7 mouse cellular contexts compared by ENCODE assay signal in the genomic region with DNA sequence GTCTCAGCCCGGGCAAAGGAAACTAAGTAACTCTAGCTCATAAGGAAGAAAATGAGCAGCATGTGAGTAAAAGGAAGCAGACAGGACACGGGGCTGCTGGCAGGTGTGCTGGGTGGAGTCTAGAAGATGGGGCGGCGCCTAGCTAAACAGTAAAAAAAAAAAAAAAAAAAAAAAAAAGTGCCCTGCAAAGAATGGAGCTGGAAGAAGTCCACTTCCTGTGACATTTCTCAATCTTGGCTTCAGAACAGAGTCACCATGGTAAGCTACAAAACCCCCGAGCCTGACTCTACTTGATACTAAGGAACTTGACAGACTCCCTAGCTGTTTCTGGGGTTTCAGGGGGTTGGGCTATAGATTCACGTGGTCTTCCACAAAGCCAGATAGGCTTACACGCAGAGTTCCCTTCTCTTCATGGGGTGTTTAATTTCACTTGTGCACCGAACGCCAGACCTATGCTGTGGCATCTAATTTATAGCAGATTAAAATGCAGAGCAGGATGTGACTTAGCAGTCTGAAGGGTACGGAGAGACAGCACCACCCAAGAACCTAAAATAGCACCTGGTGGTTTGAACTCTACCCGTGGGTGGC.
DNase-seq lines count a peak whose midpoint lies in the region; ATAC-seq lines count a peak whose summit lies in the region.

No protein-coding gene starts in this region.

- ATAC-seq in granulocyte monocyte progenitor cell, adult 5-6 weeks (replicated peaks; ENCODE audit: poor library complexity, severe bottlenecking) = peak; percentile 52
- ATAC-seq in megakaryocyte, adult 5-6 weeks (ENCODE audit: poor library complexity, severe bottlenecking) = peak; percentile 37

- peak; percentile 94 for DNase-seq in 416B (ENCODE audit: low read depth)
- peak; percentile 85 for DNase-seq in CD4-positive, CD25-positive, alpha-beta regulatory T cell, adult 2 months (ENCODE audit: low read depth, low spot score)
- peak; percentile 48 to 70 for DNase-seq in kidney, postnatal 25 days
- DNase-seq in embryo, embryonic 10 days (ENCODE audit: low spot score) = no peak
- no peak for DNase-seq in right cerebral cortex, postnatal 25 days

Comparison
In these comparisons a context has a peak if more than half of its experiments do, and no peak if none do; other contexts are left out.
1. DNase-seq: peak in 416B (single experiment), CD4-positive, CD25-positive, alpha-beta regulatory T cell, adult 2 months (single experiment) and kidney, postnatal 25 days (2 of 2); none in embryo, embryonic 10 days (single experiment) and right cerebral cortex, postnatal 25 days (single experiment).